Mouse (Mus musculus): ENCODE measurements around the gene Aco2. TPM values are rescaled to one million over a fixed set of nuclear protein-coding genes. Genes with fewer than 3 reads are reported as not detected.
"Not testable (repeated sequence)": the region's sequence is repeated elsewhere in the genome, so short reads cannot be mapped to it uniquely, and the experiment has no call there.

Aco2 gene
- polyA plus RNA-seq, 1 experiment from 2014 or later = 559 TPM

- ATAC-seq = no peak
- in situ Hi-C loops (cut with MboI; ENCODE audit: low pct_unique_long_range_greater_than_20kb) = no loop called here
- no peak for DNase-seq (ENCODE audit: low read depth, low spot score)
- ChIA-PET CTCF (interaction anchor here (1.0 to 2.5 kb wide), 4 partner anchors 9 to 77 kb away, joined by 3 to 12 read pairs (median 3); no protein-coding TSS in a partner anchor), POLR2A (no interaction called here)
- no peak for TF ChIP-seq CTCF (IDR thresholded peaks at IDR 0.05)
- H3K27me3 ChIP-seq = no peaks in the 10 kb centered on the region
Observed at GRCm38 (mm10) chr15:81891822-81892580, 19.9 kb downstream of the Aco2 start.

- POLR2A ChIA-PET = no interaction called here
- no peak for ATAC-seq
- in situ Hi-C loops (cut with MboI; ENCODE audit: low pct_unique_long_range_greater_than_20kb) = no loop called here
Observed at GRCm38 (mm10) chr15:81894002-81894401, 21.9 kb downstream of the Aco2 start.

GRCm38 (mm10) chr15:81896407-81896806, 24.3 kb downstream of the Aco2 start:
- H3K27me3 ChIP-seq = no peaks in the 10 kb centered on the region
- no peak for DNase-seq (ENCODE audit: low read depth, low spot score)
- no peak for ATAC-seq
- no peak for TF ChIP-seq CTCF (IDR thresholded peaks at IDR 0.05)
- POLR2A ChIA-PET = no interaction called here
- in situ Hi-C loops (cut with MboI; ENCODE audit: low pct_unique_long_range_greater_than_20kb) = no loop called here
- CTCF ChIA-PET = interaction anchor here (0.9 kb wide), 1 partner anchor 10 kb away, joined by 6 read pairs; no protein-coding TSS in a partner anchor

More at GRCm38 (mm10) chr15:81894002-81894401, 21.9 kb downstream of the Aco2 start:
- CTCF ChIA-PET = interaction anchor here (1.3 to 1.8 kb wide), 2 partner anchors 8 to 11 kb away, joined by 4 to 7 read pairs; no protein-coding TSS in a partner anchor
- H3K27me3 ChIP-seq = no peaks in the 10 kb centered on the region
- no peak for TF ChIP-seq CTCF (IDR thresholded peaks at IDR 0.05)
- no peak for DNase-seq (ENCODE audit: low read depth, low spot score)

GRCm38 (mm10) chr15:81897607-81898285, 25.6 kb downstream of the Aco2 start:
- in situ Hi-C loops (cut with MboI; ENCODE audit: low pct_unique_long_range_greater_than_20kb) = no loop called here
- ATAC-seq (no peak), DNase-seq (ENCODE audit: low read depth, low spot score) (no peak)
- POLR2A ChIA-PET = no interaction called here
- H3K27me3 ChIP-seq = no peaks in the 10 kb centered on the region
- TF ChIP-seq CTCF (IDR thresholded peaks at IDR 0.05) = no peak
- CTCF ChIA-PET = interaction anchor here (1.0 kb wide), 1 partner anchor 14 kb away, joined by 3 read pairs; no protein-coding TSS in a partner anchor

- in situ Hi-C loops (cut with MboI; ENCODE audit: low pct_unique_long_range_greater_than_20kb) = no loop called here
- DNase-seq (ENCODE audit: low read depth, low spot score) (no peak), ATAC-seq (no peak)
- no peaks in the 10 kb centered on the region for H3K27me3 ChIP-seq
- TF ChIP-seq CTCF (IDR thresholded peaks at IDR 0.05) = no peak
- CTCF ChIA-PET = interaction anchor here (1.1 to 2.4 kb wide), 2 partner anchors 12 to 13 kb away, joined by 3 to 6 read pairs; no protein-coding TSS in a partner anchor
- POLR2A ChIA-PET = no interaction called here
Observed at GRCm38 (mm10) chr15:81898751-81899150, 26.6 kb downstream of the Aco2 start.

- peak; percentile 78 for TF ChIP-seq CTCF (IDR thresholded peaks at IDR 0.05)
- DNase-seq (ENCODE audit: low read depth, low spot score) (no peak), ATAC-seq (no peak)
- no peaks in the 10 kb centered on the region for H3K27me3 ChIP-seq
- in situ Hi-C loops (cut with MboI; ENCODE audit: low pct_unique_long_range_greater_than_20kb) = no loop called here
- ChIA-PET POLR2A (no interaction called here), CTCF (interaction anchor here (0.8 to 2.9 kb wide), 7 partner anchors 10 to 164 kb away, joined by 3 to 12 read pairs (median 7); no protein-coding TSS in a partner anchor)
Observed at GRCm38 (mm10) chr15:81904939-81905338, 32.8 kb downstream of the Aco2 start.

GRCm38 (mm10) chr15:81907953-81908352, 35.8 kb downstream of the Aco2 start:
- ATAC-seq (no peak), DNase-seq (ENCODE audit: low read depth, low spot score) (no peak)
- ChIA-PET CTCF (interaction anchor here (0.9 kb wide), 1 partner anchor 91 kb away, joined by 3 read pairs; no protein-coding TSS in a partner anchor), POLR2A (no interaction called here)
- in situ Hi-C loops (cut with MboI; ENCODE audit: low pct_unique_long_range_greater_than_20kb) = no loop called here
- no peak for TF ChIP-seq CTCF (IDR thresholded peaks at IDR 0.05)
- H3K27me3 ChIP-seq = no peaks in the 10 kb centered on the region

GRCm38 (mm10) chr15:81908767-81909166, 36.7 kb downstream of the Aco2 start:
- CTCF ChIA-PET = interaction anchor here (0.9 kb wide), 1 partner anchor 92 kb away, joined by 3 read pairs; no protein-coding TSS in a partner anchor
- POLR2A ChIA-PET; H3K27me3 ChIP-seq; DNase-seq (ENCODE audit: low read depth, low spot score); ATAC-seq; in situ Hi-C loops (cut with MboI; ENCODE audit: low pct_unique_long_range_greater_than_20kb): not testable (repeated sequence)

- in situ Hi-C loops (cut with MboI; ENCODE audit: low pct_unique_long_range_greater_than_20kb) = no loop called here
- ATAC-seq (no peak), DNase-seq (ENCODE audit: low read depth, low spot score) (no peak)
- H3K27me3 ChIP-seq = no peaks in the 10 kb centered on the region
- TF ChIP-seq CTCF (IDR thresholded peaks at IDR 0.05) = no peak
- ChIA-PET POLR2A (interaction anchor here (1.2 kb wide), 1 partner anchor 79 kb away, joined by 3 read pairs; no protein-coding TSS in a partner anchor), CTCF (interaction anchor here (0.7 to 1.7 kb wide), 6 partner anchors 9 to 81 kb away, joined by 3 to 4 read pairs (median 4); no protein-coding TSS in a partner anchor)
Observed at GRCm38 (mm10) chr15:81912498-81912897, 40.4 kb downstream of the Aco2 start.

- no peaks in the 10 kb centered on the region for H3K27me3 ChIP-seq
- ChIA-PET POLR2A (interaction anchor here (1.0 to 1.2 kb wide), 2 partner anchors 11 to 13 kb away, joined by 3 to 4 read pairs; partner anchors contain the start of gene Polr3h), CTCF (interaction anchor here (1.4 to 3.1 kb wide), 3 partner anchors 10 to 83 kb away, joined by 6 to 12 read pairs (median 9); partner anchors contain the start of gene Csdc2)
- in situ Hi-C loops (cut with MboI; ENCODE audit: low pct_unique_long_range_greater_than_20kb) = loop anchor here (5.0 kb wide), 1 partner anchor 82 kb away; no protein-coding TSS in a partner anchor
- ATAC-seq = no peak
- no peak for DNase-seq (ENCODE audit: low read depth, low spot score)
- TF ChIP-seq CTCF (IDR thresholded peaks at IDR 0.05) = no peak
Observed at GRCm38 (mm10) chr15:81914668-81915067, 42.6 kb downstream of the Aco2 start.

All from Patski (cell line).